Mouse (Mus musculus): Measurements from ENCODE around the gene Lrriq1.

DNA sequence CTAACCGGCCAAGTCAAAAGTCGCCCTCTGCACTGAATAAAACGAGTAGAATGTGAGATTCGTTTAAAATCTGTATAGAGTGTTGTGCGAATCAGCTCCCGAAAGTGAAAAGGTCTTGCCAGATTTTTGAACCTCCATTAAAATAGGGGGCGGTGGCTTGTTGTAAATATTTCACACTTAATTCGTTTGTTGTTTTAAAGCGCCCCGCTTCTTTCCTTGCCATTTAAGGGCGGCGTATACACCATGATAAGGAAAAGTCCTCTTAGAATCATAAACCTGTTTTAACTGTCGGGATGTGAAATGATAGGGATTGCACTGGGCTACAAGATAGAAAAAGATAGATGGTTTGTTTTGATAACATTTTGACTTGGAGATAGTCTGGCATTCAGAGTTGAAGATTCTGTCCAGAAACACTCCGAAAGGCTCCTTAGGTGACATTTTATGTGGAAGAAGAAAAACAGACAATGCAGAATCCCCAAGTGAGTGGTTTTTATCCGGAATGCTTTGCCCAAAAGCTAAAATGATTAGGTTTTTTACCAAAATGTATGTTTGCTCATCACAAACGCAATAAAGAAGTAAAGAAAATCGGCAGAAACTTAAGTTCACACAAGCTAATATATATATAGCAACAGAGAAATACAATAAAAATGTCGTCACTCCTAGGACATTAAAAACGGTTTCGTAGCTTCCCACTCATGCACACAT, 208.7 kb downstream of the Lrriq1 start:
- TF ChIP-seq ELF1 (IDR thresholded peaks at IDR 0.05; ENCODE audit: low read depth, low read length): no peak
- no peak for TF ChIP-seq EP300 (IDR thresholded peaks at IDR 0.05; ENCODE audit: low read length)
- no peak for TF ChIP-seq CTCF (conservative IDR thresholded peaks at IDR 0.05 in 1 of 2, IDR thresholded peaks at IDR 0.05 in 1 of 2; ENCODE audit: low read depth in 2 of 2, low read length in 2 of 2)
- no peak for TF ChIP-seq TBP (conservative IDR thresholded peaks at IDR 0.05; ENCODE audit: low read depth, low read length)

Data from CH12.LX (cell line).